Mouse (Mus musculus) thymus, adult 2 months (tissue): ENCODE results near the gene Gad1. TPM values are rescaled to one million over a fixed set of nuclear protein-coding genes. Genes with fewer than 3 reads are reported as not detected.
A peak's percentile ranks its signal among the peaks of the same experiment; 100 is the strongest.

Experiments used
- DNase-seq: peaks from one replicate; pipeline ENCODE4 v3.0.0; 2021
- H3K27ac ChIP-seq: fragments of 200-500 bp; 2 replicates; pipeline ENCODE4 v1.5.1; 2012; ENCODE audit warnings: low read length, control low read depth; ENCODE audit not compliant: control insufficient read depth, insufficient read depth
- H3K27me3 ChIP-seq: fragments of 200-500 bp; 2 replicates; pipeline ENCODE4 v1.6.1; 2012; ENCODE audit warnings: mild to moderate bottlenecking, low read length, moderate library complexity, mixed read lengths; ENCODE audit not compliant: control insufficient read depth, insufficient read depth
- H3K36me3 ChIP-seq: fragments of 200-500 bp; 2 replicates; pipeline ENCODE4 v1.6.1; 2012; ENCODE audit warnings: mild to moderate bottlenecking, low read length, moderate library complexity; ENCODE audit not compliant: control insufficient read depth, insufficient read depth
- H3K4me1 ChIP-seq: fragments of 200-500 bp; replicated peaks from 2 replicates; pipeline ENCODE4 v1.6.1; 2012; ENCODE audit warnings: low read length; ENCODE audit not compliant: control insufficient read depth, insufficient read depth
- H3K4me3 ChIP-seq: fragments of 200-500 bp; 2 replicates; pipeline ENCODE4 v1.5.1; 2012; ENCODE audit warnings: mild to moderate bottlenecking, low read length, control low read depth, moderate library complexity; ENCODE audit not compliant: control insufficient read depth, insufficient read depth
- CTCF ChIP-seq: fragments of 200-500 bp; IDR thresholded peaks from 2 replicates; pipeline ENCODE4 v1.5.1; 2012; ENCODE audit warnings: mild to moderate bottlenecking, control low read depth, low read length, moderate library complexity, borderline replicate concordance; ENCODE audit not compliant: control insufficient read depth, poor library complexity, insufficient read depth; ENCODE audit errors: extremely low read depth
- POLR2A ChIP-seq: fragments of 200-500 bp; IDR thresholded peaks from 2 replicates; pipeline ENCODE4 v1.6.1; 2012; ENCODE audit warnings: mild to moderate bottlenecking, low read length, control low read depth, moderate library complexity; ENCODE audit not compliant: control insufficient read depth, poor library complexity, insufficient read depth; ENCODE audit errors: extremely low read depth
- WGBS: fragments of 180-500 bp; shearing (Covaris S2); methylation state at CpG from one replicate; pipeline ENCODE4 v1.1.7; 2018; 5-methylcytosine and 5-hydroxymethylcytosine counted together
- polyA plus RNA-seq: library from polyadenylated mRNA; depleted of rRNA; stranded (reverse); fragments of >200 nt; gene quantifications from 2 replicates; pipeline ENCODE4 v1.2.3, GENCODE M21; 2012

Gad1 gene
- polyA plus RNA-seq, 1 experiment: 2.9 TPM

- WGBS: 18% methylated on average over 24 of the region's 24 CpGs
- TF ChIP-seq POLR2A: no peak
- TF ChIP-seq CTCF: no peak
- Histone ChIP-seq H3K27ac (no peak overlapping the region), H3K4me1 (no peaks in the 10 kb centered on the region), H3K27me3 (peaks cover 10% of the 10 kb centered on the region), H3K4me3 (no peak overlapping the region), H3K36me3 (no peaks in the 10 kb centered on the region)
- DNase-seq: no peak
Observed at GRCm38 (mm10) chr2:70558843-70559451, 6.1 kb downstream of the Gad1 start.

GRCm38 (mm10) chr2:70559520-70559919 lies 6.6 kb downstream of the Gad1 start:
- no peak overlapping the region for H3K4me3 ChIP-seq
- 3% methylated on average over 13 of the region's 13 CpGs for WGBS

GRCm38 (mm10) chr2:70561077-70561795 lies 8.4 kb downstream of the Gad1 start:
- Histone ChIP-seq H3K4me1 (no peaks in the 10 kb centered on the region), H3K36me3 (no peaks in the 10 kb centered on the region), H3K27ac (no peak overlapping the region), H3K4me3 (no peak overlapping the region), H3K27me3 (peaks cover 19% of the 10 kb centered on the region)
- TF ChIP-seq CTCF (peak; percentile 67; the same call in 1 of the 2 replicates), POLR2A (no peak)
- DNase-seq: peak; percentile 48
- 6% methylated on average over 29 of the region's 29 CpGs for WGBS

More at GRCm38 (mm10) chr2:70559520-70559919, 6.6 kb downstream of the Gad1 start:
- Histone ChIP-seq H3K4me1 (no peaks in the 10 kb centered on the region), H3K27me3 (peaks cover 13% of the 10 kb centered on the region), H3K36me3 (no peaks in the 10 kb centered on the region), H3K27ac (no peak overlapping the region)
- DNase-seq: peak; percentile 82
- TF ChIP-seq POLR2A (no peak), CTCF (no peak)

GRCm38 (mm10) chr2:70562011-70562491 lies 9.2 kb downstream of the Gad1 start:
- no peak for TF ChIP-seq POLR2A
- no peak for TF ChIP-seq CTCF
- no peak overlapping the region for H3K4me3 ChIP-seq
- 7% methylated on average over 42 of the region's 42 CpGs for WGBS
- DNase-seq: no peak
- H3K36me3 ChIP-seq: no peaks in the 10 kb centered on the region
- no peak overlapping the region for H3K27ac ChIP-seq
- no peaks in the 10 kb centered on the region for H3K4me1 ChIP-seq
- peaks cover 26% of the 10 kb centered on the region for H3K27me3 ChIP-seq

GRCm38 (mm10) chr2:70562611-70562980 lies 9.7 kb downstream of the Gad1 start:
- TF ChIP-seq POLR2A (no peak), CTCF (no peak)
- no peak overlapping the region for H3K4me3 ChIP-seq
- H3K4me1 ChIP-seq: no peaks in the 10 kb centered on the region
- WGBS: 6% methylated on average over 32 of the region's 34 CpGs
- no peak for DNase-seq
- no peak overlapping the region for H3K27ac ChIP-seq
- no peaks in the 10 kb centered on the region for H3K36me3 ChIP-seq
- H3K27me3 ChIP-seq: peaks cover 28% of the 10 kb centered on the region

- peaks cover 29% of the 10 kb centered on the region for H3K27me3 ChIP-seq
- TF ChIP-seq CTCF (no peak), POLR2A (no peak)
- no peak for DNase-seq
- H3K4me3 ChIP-seq: no peak overlapping the region
- peaks cover 1% of the 10 kb centered on the region; the same call in 1 of the 2 replicates for H3K4me1 ChIP-seq
- H3K36me3 ChIP-seq: no peaks in the 10 kb centered on the region
- WGBS: 8% methylated on average over 40 of the region's 40 CpGs
- no peak overlapping the region for H3K27ac ChIP-seq
Observed at GRCm38 (mm10) chr2:70562981-70563671, 10.3 kb downstream of the Gad1 start.
